Mouse (Mus musculus) right cerebral cortex, postnatal 25 days (tissue): ENCODE measurements at regions not wholly inside any gene's neighbourhood (a gene's known extent, or its start where the extent isn't known, plus 50 kb on each side); places are given as distances from the start of the nearest gene placed in this dataset.

Experiments
- DNase-seq: peaks from one replicate; pipeline ENCODE4 v3.0.0; 2022

GRCm38 (mm10) chr16:62470133-62470532 is 316.5 kb downstream of the Nsun3 start:
- no peak for DNase-seq

DNA sequence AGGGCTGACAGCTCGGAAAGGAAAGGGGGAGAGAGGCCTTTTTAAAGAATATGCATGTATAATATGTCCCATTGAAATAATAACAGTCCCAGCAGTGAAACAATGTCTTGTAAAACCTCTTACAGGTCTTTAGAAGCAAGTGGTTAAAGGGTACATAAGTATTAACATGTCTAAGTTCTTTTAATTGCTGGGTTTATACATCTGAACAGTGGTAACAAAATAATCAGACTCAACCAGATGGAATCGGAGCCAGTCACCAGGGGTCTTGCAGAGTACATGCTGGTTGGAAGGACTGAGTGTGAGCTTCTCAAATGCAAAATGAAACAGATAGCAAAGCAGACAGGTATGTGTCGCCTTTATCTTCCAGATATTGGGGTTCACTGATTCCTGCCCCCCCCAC is 317.3 kb downstream of the Nsun3 start:
- DNase-seq: no peak

- no peak for DNase-seq
Measured at GRCm38 (mm10) chr16:62468846-62469245, 317.8 kb downstream of the Nsun3 start.

DNA sequence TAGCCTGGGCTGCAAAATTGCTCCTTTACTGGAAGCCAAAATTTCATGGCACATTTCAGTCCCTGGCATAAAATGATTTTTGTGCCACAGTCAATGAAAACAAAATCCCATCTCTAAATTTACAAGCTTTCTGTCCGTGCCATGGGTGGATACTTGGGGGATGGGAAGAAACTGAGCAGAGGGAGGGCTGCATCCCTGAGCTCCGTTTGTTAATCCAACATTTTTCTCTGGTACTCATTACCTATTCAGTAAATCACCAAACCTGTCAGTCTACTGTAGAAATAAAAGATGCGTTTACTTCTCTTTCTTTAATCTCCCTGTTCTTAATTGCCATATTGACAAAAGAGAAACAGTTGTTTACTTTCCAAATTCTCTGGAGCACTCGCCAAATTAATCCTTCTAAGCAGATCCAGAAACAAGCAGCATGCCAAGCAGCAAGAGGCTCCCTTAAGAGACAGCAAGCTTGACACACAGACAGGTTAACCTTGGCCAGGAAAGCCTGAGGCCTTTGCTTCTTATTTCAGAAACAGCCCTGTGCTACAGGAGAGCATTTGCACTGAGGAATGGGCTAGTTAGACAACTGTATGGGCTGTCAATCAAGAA is 326.6 kb downstream of the Nsun3 start:
- DNase-seq: no peak

DNA sequence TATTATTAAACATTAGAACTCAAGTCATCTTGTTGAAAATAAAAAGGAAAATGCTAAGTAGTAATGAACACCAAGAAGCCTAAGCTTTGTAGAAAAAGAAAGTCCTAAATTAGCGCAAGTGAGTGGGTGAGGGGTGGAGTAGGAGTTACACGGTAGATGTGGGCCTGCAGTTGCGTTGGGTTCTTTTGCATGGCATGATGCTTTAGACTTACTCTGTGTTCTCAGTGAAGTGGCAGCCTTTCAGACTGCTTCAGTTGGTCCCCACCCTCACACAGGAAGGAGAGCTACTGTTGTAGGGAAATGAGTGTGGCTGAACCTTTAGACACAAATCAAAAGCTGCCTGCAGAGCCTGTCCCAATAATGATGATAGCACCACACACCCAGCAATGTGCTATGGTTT is 336.9 kb downstream of the Nsun3 start:
- no peak for DNase-seq

DNA sequence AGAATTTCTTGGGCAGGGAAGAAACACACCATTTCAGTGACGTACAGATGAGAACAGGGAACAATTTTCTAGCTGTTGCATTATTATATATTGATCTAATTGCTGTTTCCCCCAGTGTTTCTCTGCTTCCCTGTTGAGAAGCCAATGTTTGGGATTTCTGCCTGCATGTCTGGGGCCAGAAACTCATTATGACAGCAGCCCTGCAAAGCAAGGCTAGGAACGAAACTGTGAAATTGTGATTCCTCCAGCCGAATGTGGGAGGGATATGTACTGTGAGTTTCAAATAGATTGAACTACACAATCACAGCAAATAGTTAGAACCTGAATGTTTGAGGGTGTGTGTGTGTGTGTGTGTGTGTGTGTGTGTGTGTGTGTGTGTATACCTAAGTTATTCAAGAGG is 339.2 kb downstream of the Nsun3 start:
- DNase-seq: no peak

DNA sequence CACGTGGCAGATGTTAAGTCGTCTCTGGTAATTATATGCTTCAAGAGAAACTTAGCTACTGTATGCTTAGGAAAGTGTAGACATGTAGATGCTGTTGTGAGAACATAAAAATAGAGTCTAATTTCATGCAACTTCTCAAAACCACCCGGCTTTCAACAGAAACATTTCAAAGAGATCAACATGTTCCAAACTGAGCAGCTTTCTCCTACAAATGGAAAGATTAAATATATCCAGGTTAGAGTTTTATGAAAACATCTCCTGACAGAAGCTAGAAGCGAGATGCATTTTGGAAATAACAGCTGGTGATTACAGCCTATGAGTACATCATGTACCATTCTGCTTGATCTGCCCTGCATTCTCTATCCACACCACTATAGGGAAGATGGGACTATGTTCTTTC is 345.4 kb downstream of the Nsun3 start:
- no peak for DNase-seq

DNA sequence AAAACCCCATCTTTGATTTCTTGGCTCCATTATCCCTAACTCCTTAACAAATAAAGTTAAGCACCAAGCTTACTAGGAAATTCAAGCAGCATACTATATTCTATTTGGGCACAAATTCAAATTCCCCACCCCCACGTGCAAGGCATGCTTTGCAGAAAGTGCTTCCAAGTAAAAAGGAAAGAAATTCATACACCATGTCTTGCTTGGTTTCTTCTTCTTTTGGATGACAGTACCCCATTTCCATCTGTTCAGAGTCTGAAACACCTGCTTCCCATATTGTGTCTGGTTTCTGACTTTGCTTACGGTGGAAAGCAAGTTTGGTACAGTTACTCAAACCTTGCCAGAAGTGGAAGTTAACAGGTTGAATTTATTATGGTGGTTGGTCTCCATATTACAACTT is 353.5 kb downstream of the Nsun3 start:
- no peak for DNase-seq

- no peak for DNase-seq
Measured at GRCm38 (mm10) chr16:62414485-62414884, 372.1 kb downstream of the Nsun3 start.

DNA sequence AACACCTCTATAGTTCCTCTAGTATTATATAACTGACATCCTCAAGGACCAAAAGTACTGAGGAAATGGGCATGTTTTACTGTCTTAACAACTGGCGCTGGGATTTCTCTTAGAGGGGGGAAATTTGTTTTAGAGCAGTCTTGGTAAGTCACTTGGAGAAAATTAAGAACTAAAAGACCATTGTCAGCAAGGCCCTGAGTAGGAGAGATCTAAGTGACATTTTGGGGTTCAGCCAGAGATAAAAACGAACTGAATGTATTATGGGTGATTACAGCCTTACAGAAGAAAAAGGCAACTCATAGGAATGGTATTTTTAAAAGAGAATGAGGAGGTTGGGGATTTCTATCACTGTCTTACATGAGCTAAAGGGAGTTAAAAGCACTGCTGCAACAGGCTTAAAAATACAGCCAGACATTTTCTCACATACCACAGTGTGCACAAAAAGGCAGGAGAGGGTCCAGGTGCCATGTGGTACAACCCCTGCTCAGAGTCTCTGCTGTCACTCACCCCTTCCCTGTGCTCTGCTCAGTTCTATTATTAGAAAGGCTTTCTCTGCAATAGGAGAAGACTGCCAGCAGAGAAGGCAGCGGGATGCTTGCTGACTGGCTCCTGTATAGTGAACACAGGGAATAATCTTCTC is 379.0 kb downstream of the Nsun3 start:
- DNase-seq: no peak

- no peak for DNase-seq
Measured at GRCm38 (mm10) chr16:62406458-62406857, 380.2 kb downstream of the Nsun3 start.

DNA sequence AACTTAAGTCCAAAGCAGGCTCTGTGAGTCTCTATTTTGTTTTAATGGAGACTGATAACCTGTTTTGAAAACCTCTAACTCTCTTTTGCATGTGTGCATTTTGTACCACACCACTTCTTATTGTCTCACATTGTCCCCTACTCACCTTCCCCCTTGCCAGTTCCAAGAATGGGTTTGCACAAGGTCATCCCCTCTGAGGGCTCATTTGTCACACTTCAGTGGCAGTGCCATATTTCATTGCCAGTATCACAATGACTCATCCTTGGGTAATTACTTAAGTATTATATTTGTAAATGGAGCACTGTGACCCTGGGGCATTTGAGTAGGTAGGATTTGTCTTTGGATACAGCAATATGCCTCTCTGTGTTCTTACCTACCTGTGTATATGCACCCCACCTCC is 429.3 kb downstream of the Nsun3 start:
- DNase-seq: no peak

GRCm38 (mm10) chr16:62356349-62356748 is 430.3 kb downstream of the Nsun3 start:
- DNase-seq: no peak

DNA sequence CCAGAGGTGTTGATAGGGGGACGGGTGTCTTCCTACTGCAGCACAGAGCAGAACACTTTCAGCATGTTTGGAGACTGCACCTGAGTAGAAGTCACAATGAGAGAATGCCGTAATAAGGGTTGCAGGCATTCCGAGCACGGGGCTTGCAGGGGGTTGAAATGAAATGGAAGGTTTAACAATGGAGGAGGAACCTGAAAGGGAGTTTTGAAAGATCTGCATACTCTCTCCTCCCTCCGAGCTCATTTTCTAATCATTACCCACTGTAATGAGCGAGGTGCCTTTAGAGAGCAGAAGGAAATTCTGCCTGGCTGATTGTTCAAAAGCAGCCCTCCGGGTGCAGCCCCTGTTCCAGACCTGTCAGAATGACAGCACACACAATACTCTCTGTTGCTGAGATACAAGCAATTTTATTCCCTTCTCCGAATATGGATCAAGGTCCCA is 430.8 kb downstream of the Nsun3 start:
- DNase-seq: no peak

DNA sequence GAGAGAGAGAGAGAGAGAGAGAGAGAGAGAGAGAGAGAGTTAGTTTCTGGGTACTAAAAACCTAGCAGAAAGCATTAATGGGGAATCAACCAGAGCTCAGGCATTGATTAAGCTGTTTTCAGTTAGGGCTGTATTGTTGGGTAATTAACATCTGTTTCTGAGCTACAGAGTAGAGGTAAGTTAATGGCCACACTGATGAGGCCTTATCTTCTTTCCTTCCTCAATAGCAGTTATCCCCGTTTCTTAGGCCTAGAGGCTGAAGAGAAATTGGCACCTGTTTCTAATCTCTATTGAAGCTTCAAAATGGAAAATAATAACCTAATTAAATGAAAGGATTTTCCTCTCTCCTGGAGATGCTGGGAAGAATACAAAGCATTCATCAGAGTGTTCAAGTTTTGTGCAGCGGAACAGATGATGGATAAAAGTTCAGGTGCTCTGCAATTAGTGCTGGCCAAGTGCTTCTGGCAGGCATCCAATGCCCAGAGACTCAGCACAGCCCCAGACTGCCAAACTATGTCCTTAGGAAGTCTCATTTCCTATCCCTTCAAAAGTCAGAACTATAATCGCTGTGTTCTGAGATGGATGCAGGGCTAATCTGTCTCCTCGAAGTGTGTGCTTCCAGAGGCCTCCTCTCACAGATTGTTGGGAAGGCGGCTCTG is 459.1 kb downstream of the Nsun3 start:
- DNase-seq: no peak

DNA sequence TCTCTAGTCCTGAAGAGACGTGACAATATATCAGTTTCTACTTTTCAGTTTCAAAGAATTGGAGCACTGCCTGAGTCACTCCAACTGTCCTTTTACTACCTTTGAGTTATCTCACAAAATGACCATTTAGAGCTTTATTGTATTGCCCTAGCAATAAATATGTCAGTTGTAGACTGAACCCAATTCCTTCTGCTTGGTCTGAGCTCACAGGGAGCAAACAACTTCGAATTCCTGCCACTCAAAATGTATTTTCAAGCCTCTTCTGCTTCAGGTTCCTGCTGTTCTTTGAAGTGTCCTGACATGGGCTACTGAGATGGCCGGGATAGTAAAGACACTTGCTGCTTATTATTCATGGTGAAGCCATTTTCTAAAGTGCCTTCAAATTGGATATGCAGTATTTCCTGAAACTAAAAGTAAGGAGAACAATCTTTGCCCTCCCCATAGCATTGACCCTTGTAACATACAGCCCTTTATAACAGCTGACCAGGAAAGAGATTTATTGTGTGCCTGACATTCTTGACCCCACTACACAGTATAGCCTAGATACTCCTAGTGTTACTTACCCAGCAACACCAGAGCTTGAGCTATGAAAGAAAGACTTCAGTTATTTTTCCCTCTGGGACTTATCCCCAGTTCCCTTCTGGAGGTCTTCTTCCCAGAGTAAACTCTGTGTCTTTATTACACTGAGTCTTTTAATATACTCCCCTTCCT is 460.9 kb downstream of the Nsun3 start:
- no peak for DNase-seq

DNA sequence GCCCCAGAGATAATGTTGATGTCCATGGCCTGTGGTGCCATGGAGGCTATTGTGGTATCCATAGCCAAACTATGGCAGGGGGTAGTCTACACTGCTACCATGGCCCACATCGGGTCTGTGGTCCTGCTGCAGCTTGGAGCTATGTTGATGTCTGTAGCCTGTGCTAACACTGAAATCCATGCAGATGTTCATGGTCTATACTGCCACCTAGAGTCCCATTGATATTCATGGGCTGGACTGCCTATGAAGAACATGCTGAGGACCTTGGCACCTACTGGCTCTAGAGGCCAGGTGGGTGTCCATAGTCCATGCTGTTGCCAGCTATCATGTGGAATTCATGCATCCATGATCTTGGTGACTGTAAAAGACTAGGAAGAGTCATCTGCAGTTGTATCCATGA is 463.8 kb downstream of the Nsun3 start:
- no peak for DNase-seq

DNA sequence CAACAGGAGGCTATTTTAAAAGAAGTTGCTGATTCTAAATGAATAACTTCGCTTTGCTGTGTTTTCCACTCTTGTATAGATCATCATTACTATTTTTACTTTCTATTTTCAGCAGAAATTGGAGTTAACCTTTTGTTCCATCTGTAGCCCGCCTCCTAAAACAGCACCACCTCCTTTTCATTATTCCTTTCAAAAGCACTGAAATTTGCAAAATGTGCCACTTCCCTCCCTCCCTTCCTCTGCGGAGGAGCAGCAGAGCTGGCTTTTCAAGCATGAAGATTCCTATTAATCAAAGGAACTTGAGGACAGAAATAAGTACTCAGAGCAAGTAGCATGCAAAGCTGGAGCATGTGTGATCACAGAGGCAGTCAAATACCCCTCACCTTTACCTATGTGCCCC is 497.7 kb downstream of the Nsun3 start:
- no peak for DNase-seq
